Mouse (Mus musculus): ENCODE results near the gene Glrx5. TPM values are rescaled to one million over a fixed set of nuclear protein-coding genes. Genes with fewer than 3 reads are reported as not detected.

Glrx5 gene
- total and polyA plus RNA-seq, 3 experiments = 97.4 to 320 (median 227) TPM

DNA sequence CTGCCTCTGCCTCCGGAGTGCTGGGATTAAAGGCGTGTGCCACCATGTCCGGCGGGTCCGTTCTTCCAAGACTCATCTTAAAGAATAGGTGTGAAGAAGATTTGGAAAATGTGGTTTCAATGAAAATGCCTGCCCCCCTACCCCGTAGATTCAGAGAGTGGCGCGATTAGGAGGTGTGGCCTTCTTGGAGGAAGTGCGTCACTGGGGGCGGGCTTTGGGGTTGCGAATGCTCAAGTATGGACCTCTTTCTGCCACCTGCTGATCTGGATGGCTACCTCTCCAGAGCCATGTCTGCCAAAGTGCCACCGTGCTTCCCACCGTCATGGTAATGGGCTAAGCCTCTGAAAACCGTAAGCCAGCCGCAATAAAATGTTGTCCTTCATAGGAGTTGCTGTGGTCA is 21.6 kb downstream of the Glrx5 start:
- H3K36me3 ChIP-seq (replicated peaks) = peaks cover 13% of the 10 kb centered on the region
- ATAC-seq (ENCODE audit: extremely low read depth, insufficient number of reproducible peaks, low FRiP score, poor library complexity, severe bottlenecking) = no peak
- peaks cover 3% of the 10 kb centered on the region; the same call in 1 of the 2 replicates for H3K27me3 ChIP-seq (ENCODE audit: insufficient read depth, low read length)
- H3K4me1 ChIP-seq (ENCODE audit: insufficient read depth, low read depth, low read length) = peaks cover 22% of the 10 kb centered on the region
- TF ChIP-seq GATA2 (IDR thresholded peaks at IDR 0.05; ENCODE audit: borderline replicate concordance, low read depth, low read length) (no peak), CTCF (IDR thresholded peaks at IDR 0.05; ENCODE audit: low read depth, low read length) (no peak), POLR2AphosphoS5 (IDR thresholded peaks at IDR 0.05; ENCODE audit: insufficient replicate concordance, low read depth, low read length) (no peak), TAL1 (conservative IDR thresholded peaks at IDR 0.05; ENCODE audit: low read depth, low read length) (no peak), GATA1 (IDR thresholded peaks at IDR 0.05; ENCODE audit: borderline replicate concordance, low read length) (no peak)
- no peak for DNase-seq (ENCODE audit: low spot score)
- 0 out of 2 replicates have a peak, but pooled peaks cover 4% of the 10 kb centered on the region for H3K9me3 ChIP-seq (replicated peaks)
- H3K4me3 ChIP-seq (ENCODE audit: low read depth, low read length) = no peak overlapping the region

DNA sequence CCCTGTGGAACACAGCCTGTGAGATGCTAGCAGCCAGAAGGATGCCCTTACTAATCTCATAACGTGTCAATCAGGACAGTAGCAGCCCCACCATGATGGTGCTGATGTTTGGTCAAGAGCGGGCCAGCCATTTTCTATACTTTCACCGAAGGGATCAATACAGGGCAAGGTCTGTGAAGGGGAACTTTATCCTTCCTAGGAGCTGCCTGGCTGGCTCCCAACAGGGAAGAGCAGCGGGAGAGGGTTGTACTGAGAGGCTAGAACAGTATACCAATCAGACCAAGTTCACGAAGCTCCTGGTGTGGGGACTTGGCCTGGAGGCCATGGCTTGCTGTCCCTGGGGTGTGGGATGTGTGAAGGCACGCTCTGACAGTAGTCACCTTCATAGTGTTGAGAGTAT is 22.8 kb downstream of the Glrx5 start:
- no peak for DNase-seq (ENCODE audit: low spot score)
- Histone ChIP-seq H3K4me3 (ENCODE audit: low read depth, low read length) (no peak overlapping the region), H3K27me3 (ENCODE audit: insufficient read depth, low read length) (peaks cover 6% of the 10 kb centered on the region), H3K4me1 (ENCODE audit: insufficient read depth, low read depth, low read length) (peaks cover 14% of the 10 kb centered on the region), H3K36me3 (replicated peaks) (peaks cover 13% of the 10 kb centered on the region), H3K9me3 (replicated peaks) (0 out of 2 replicates have a peak, but pooled peaks cover 4% of the 10 kb centered on the region)
- TF ChIP-seq GATA2 (IDR thresholded peaks at IDR 0.05; ENCODE audit: borderline replicate concordance, low read depth, low read length) (no peak), TAL1 (conservative IDR thresholded peaks at IDR 0.05; ENCODE audit: low read depth, low read length) (no peak), GATA1 (IDR thresholded peaks at IDR 0.05; ENCODE audit: borderline replicate concordance, low read length) (no peak), CTCF (IDR thresholded peaks at IDR 0.05; ENCODE audit: low read depth, low read length) (no peak), POLR2AphosphoS5 (IDR thresholded peaks at IDR 0.05; ENCODE audit: insufficient replicate concordance, low read depth, low read length) (no peak)
- ATAC-seq (ENCODE audit: extremely low read depth, insufficient number of reproducible peaks, low FRiP score, poor library complexity, severe bottlenecking) = no peak

GRCm38 (mm10) chr12:105060006-105060405 is 27.5 kb downstream of the Glrx5 start:
- Histone ChIP-seq H3K4me3 (ENCODE audit: low read depth, low read length) (no peak overlapping the region), H3K36me3 (replicated peaks) (no peaks in the 10 kb centered on the region), H3K27me3 (ENCODE audit: insufficient read depth, low read length) (peaks cover 17% of the 10 kb centered on the region), H3K9me3 (replicated peaks) (no peaks in the 10 kb centered on the region), H3K4me1 (ENCODE audit: insufficient read depth, low read depth, low read length) (no peaks in the 10 kb centered on the region)
- no peak for DNase-seq (ENCODE audit: low spot score)
- no peak for ATAC-seq (ENCODE audit: extremely low read depth, insufficient number of reproducible peaks, low FRiP score, poor library complexity, severe bottlenecking)
- no peak for TF ChIP-seq POLR2AphosphoS5 (IDR thresholded peaks at IDR 0.05; ENCODE audit: insufficient replicate concordance, low read depth, low read length)
- TF ChIP-seq CTCF (IDR thresholded peaks at IDR 0.05; ENCODE audit: low read depth, low read length) = no peak
- TF ChIP-seq GATA1 (IDR thresholded peaks at IDR 0.05; ENCODE audit: borderline replicate concordance, low read length) = no peak
- no peak for TF ChIP-seq GATA2 (IDR thresholded peaks at IDR 0.05; ENCODE audit: borderline replicate concordance, low read depth, low read length)
- no peak for TF ChIP-seq TAL1 (conservative IDR thresholded peaks at IDR 0.05; ENCODE audit: low read depth, low read length)

- DNase-seq (ENCODE audit: low spot score) (no peak), ATAC-seq (ENCODE audit: extremely low read depth, insufficient number of reproducible peaks, low FRiP score, poor library complexity, severe bottlenecking) (no peak)
- H3K36me3 ChIP-seq (replicated peaks) = no peaks in the 10 kb centered on the region
- H3K4me1 ChIP-seq (ENCODE audit: insufficient read depth, low read depth, low read length) = no peaks in the 10 kb centered on the region
- TF ChIP-seq GATA2 (IDR thresholded peaks at IDR 0.05; ENCODE audit: borderline replicate concordance, low read depth, low read length) = no peak
- no peak for TF ChIP-seq TAL1 (conservative IDR thresholded peaks at IDR 0.05; ENCODE audit: low read depth, low read length)
- no peak for TF ChIP-seq GATA1 (IDR thresholded peaks at IDR 0.05; ENCODE audit: borderline replicate concordance, low read length)
- no peak for TF ChIP-seq CTCF (IDR thresholded peaks at IDR 0.05; ENCODE audit: low read depth, low read length)
- TF ChIP-seq POLR2AphosphoS5 (IDR thresholded peaks at IDR 0.05; ENCODE audit: insufficient replicate concordance, low read depth, low read length) = no peak
- no peak overlapping the region for H3K4me3 ChIP-seq (ENCODE audit: low read depth, low read length)
- no peaks in the 10 kb centered on the region; the same call in 1 of the 2 replicates for H3K9me3 ChIP-seq (replicated peaks)
- H3K27me3 ChIP-seq (ENCODE audit: insufficient read depth, low read length) = peaks cover 14% of the 10 kb centered on the region
Observed at GRCm38 (mm10) chr12:105063201-105064134, 31.0 kb downstream of the Glrx5 start.

- H3K9me3 ChIP-seq (replicated peaks) = no peaks in the 10 kb centered on the region; the same call in 1 of the 2 replicates
- ATAC-seq (ENCODE audit: extremely low read depth, insufficient number of reproducible peaks, low FRiP score, poor library complexity, severe bottlenecking) (no peak), DNase-seq (ENCODE audit: low spot score) (no peak)
- TF ChIP-seq POLR2AphosphoS5 (IDR thresholded peaks at IDR 0.05; ENCODE audit: insufficient replicate concordance, low read depth, low read length) (no peak), CTCF (IDR thresholded peaks at IDR 0.05; ENCODE audit: low read depth, low read length) (no peak), GATA1 (IDR thresholded peaks at IDR 0.05; ENCODE audit: borderline replicate concordance, low read length) (no peak), TAL1 (conservative IDR thresholded peaks at IDR 0.05; ENCODE audit: low read depth, low read length) (no peak), GATA2 (IDR thresholded peaks at IDR 0.05; ENCODE audit: borderline replicate concordance, low read depth, low read length) (no peak)
- no peaks in the 10 kb centered on the region for H3K36me3 ChIP-seq (replicated peaks)
- H3K27me3 ChIP-seq (ENCODE audit: insufficient read depth, low read length) = peaks cover 14% of the 10 kb centered on the region
- no peaks in the 10 kb centered on the region for H3K4me1 ChIP-seq (ENCODE audit: insufficient read depth, low read depth, low read length)
- no peak overlapping the region for H3K4me3 ChIP-seq (ENCODE audit: low read depth, low read length)
Observed at GRCm38 (mm10) chr12:105064168-105064567, 31.7 kb downstream of the Glrx5 start.

- Histone ChIP-seq H3K9me3 (replicated peaks) (no peaks in the 10 kb centered on the region; the same call in 1 of the 2 replicates), H3K4me1 (ENCODE audit: insufficient read depth, low read depth, low read length) (no peaks in the 10 kb centered on the region), H3K27me3 (ENCODE audit: insufficient read depth, low read length) (peaks cover 17% of the 10 kb centered on the region), H3K4me3 (ENCODE audit: low read depth, low read length) (no peak overlapping the region), H3K36me3 (replicated peaks) (no peaks in the 10 kb centered on the region)
- DNase-seq (ENCODE audit: low spot score) (no peak), ATAC-seq (ENCODE audit: extremely low read depth, insufficient number of reproducible peaks, low FRiP score, poor library complexity, severe bottlenecking) (no peak)
- TF ChIP-seq GATA2 (IDR thresholded peaks at IDR 0.05; ENCODE audit: borderline replicate concordance, low read depth, low read length) = no peak
Observed at GRCm38 (mm10) chr12:105065119-105065518, 32.6 kb downstream of the Glrx5 start.

All from G1E (cell line).